Mouse (Mus musculus) heart, embryonic 12.5 days (tissue): ENCODE results near the gene Itk. TPM values are rescaled to one million over a fixed set of nuclear protein-coding genes. Genes with fewer than 3 reads are reported as not detected.
A peak's percentile ranks its signal among the peaks of the same experiment; 100 is the strongest.
"Not testable (repeated sequence)": the region's sequence is repeated elsewhere in the genome, so short reads cannot be mapped to it uniquely, and the experiment has no call there.

ENCODE experiments used
- ATAC-seq: fragments of 200-750 bp; cut with Nextera tagmentation; 2 replicates; pipeline ENCODE4 v1.8.0; 2017; ENCODE audit warnings: moderate TSS enrichment, moderate library complexity; ENCODE audit not compliant: insufficient number of reproducible peaks, low FRiP score
- H3K27ac ChIP-seq: fragments of 300-500 bp; sonication (generic); 2 replicates; pipeline ENCODE4 v1.5.1; 2016; ENCODE audit warnings: mild to moderate bottlenecking, moderate library complexity; ENCODE audit not compliant: poor library complexity, severe bottlenecking
- H3K27me3 ChIP-seq: fragments of 300-500 bp; sonication (generic); replicated peaks from 2 replicates; pipeline ENCODE4 v1.6.1; 2016; ENCODE audit warnings: mild to moderate bottlenecking, moderate library complexity
- H3K36me3 ChIP-seq: fragments of 300-500 bp; sonication (generic); 2 replicates; pipeline ENCODE4 v1.6.1; 2016; ENCODE audit warnings: mild to moderate bottlenecking, moderate library complexity
- H3K4me1 ChIP-seq: fragments of 300-500 bp; sonication (generic); replicated peaks from 2 replicates; pipeline ENCODE4 v1.6.1; 2016; ENCODE audit warnings: mild to moderate bottlenecking
- H3K4me2 ChIP-seq: fragments of 300-500 bp; sonication (generic); 2 replicates; pipeline ENCODE4 v1.6.1; 2016; ENCODE audit warnings: mild to moderate bottlenecking, moderate library complexity
- H3K4me3 ChIP-seq: fragments of 300-500 bp; sonication (generic); 2 replicates; pipeline ENCODE4 v1.5.1; 2016; ENCODE audit warnings: mild to moderate bottlenecking
- H3K9ac ChIP-seq: fragments of 300-500 bp; sonication (generic); 2 replicates; pipeline ENCODE4 v1.6.1; 2016; ENCODE audit warnings: mild to moderate bottlenecking, moderate library complexity
- H3K9me3 ChIP-seq: fragments of 300-500 bp; sonication (generic); replicated peaks from 2 replicates; pipeline ENCODE4 v1.6.1; 2016; ENCODE audit warnings: mild to moderate bottlenecking, moderate library complexity
- WGBS: fragments of 180-500 bp; shearing (Covaris S2); methylation state at CpG from one replicate; pipeline ENCODE4 v1.1.7; 2016; 5-methylcytosine and 5-hydroxymethylcytosine counted together
- polyA plus RNA-seq: library from polyadenylated mRNA; unstranded; fragments of >200 nt; fragmentation: Nextera tagmentation; extraction: Ambion mirVana; gene quantifications from 2 replicates; pipeline ENCODE4 v1.2.1, GENCODE M21; 2016

Gene Itk
- polyA plus RNA-seq, result not detected in 2 replicates

- H3K27ac ChIP-seq, result no peak within 1 kb of the TSS
- H3K36me3 ChIP-seq, result no peaks in the 10 kb centered on the region
- no peak within 1 kb of the TSS for H3K4me3 ChIP-seq
- no peak for ATAC-seq
- no peaks in the 10 kb centered on the region for H3K27me3 ChIP-seq
- no peaks in the 10 kb centered on the region for H3K9me3 ChIP-seq
- H3K4me1 ChIP-seq, result no peaks in the 10 kb centered on the region
- WGBS, result 76% methylated on average over 13 of the region's 13 CpGs
- H3K9ac ChIP-seq, result no peak within 1 kb of the TSS
- H3K4me2 ChIP-seq, result no peak within 1 kb of the TSS
Observed at GRCm38 (mm10) chr11:46389336-46390117, at the start of gene Itk. Gene Itk (minus strand): TSS chr11:46389515.

DNA sequence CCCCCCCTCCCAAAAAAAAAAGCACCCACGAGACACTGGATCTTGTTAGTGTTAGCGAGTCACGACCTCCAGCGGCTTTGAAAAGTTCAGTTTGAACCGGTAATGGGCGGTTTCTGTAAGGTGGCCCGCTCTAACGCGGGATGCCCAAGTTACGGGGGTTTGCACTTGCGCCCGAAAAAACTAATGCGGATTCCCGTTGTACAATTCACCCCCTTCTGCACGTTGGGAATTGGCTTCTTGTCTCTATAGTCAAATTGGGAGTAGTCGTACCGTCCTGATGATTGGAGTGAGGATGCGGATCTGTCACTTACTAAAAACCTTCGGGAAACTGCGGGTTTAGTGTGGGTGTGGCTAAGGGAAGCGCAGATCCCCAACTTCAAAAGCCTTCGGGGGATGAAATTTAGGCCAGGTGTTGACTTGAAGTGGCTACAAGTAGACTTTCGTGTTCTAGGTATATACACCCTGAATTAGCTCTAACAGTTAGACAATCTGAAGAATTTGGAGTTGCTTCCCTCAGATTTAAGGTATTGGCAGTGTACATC is 48.2 kb upstream of the Itk start:
- Histone ChIP-seq H3K4me3 (peak overlapping the region; percentile 93), H3K36me3 (peaks cover 16% of the 10 kb centered on the region), H3K27ac (peak overlapping the region; percentile 95), H3K9me3 (no peaks in the 10 kb centered on the region), H3K4me1 (peaks cover 5% of the 10 kb centered on the region), H3K9ac (peak overlapping the region; percentile 97), H3K27me3 (no peaks in the 10 kb centered on the region), H3K4me2 (peak overlapping the region; percentile 89)
- no peak; the same call in 1 of the 2 replicates for ATAC-seq
- WGBS, result 1% methylated on average over 23 of the region's 23 CpGs

- under 1% methylated on average over 59 of the region's 59 CpGs for WGBS
- ATAC-seq, result peak; percentile 97
- Histone ChIP-seq H3K4me1 (peaks cover 5% of the 10 kb centered on the region), H3K9me3 (no peaks in the 10 kb centered on the region), H3K4me2 (peak within 1 kb of the TSS; percentile 89), H3K27ac (peak within 1 kb of the TSS; percentile 95), H3K27me3 (no peaks in the 10 kb centered on the region), H3K4me3 (peak within 1 kb of the TSS; percentile 93), H3K36me3 (peaks cover 16% of the 10 kb centered on the region), H3K9ac (peak within 1 kb of the TSS; percentile 97)
Observed at GRCm38 (mm10) chr11:46436760-46437458, 47.6 kb upstream of the Itk start, which contains the start of gene Med7. Gene Med7 (plus strand): TSS chr11:46436925.

GRCm38 (mm10) chr11:46435363-46435762 is 46.0 kb upstream of the Itk start:
- H3K4me3 ChIP-seq, result no peak overlapping the region
- H3K27ac ChIP-seq, result no peak overlapping the region
- ATAC-seq, result no peak

GRCm38 (mm10) chr11:46431129-46431528 is 41.8 kb upstream of the Itk start:
- peak; percentile 59; the same call in 1 of the 2 replicates for ATAC-seq
- 18% methylated on average over 3 of the region's 3 CpGs for WGBS
- Histone ChIP-seq H3K9ac (no peak overlapping the region), H3K27ac (no peak overlapping the region), H3K4me2 (no peak overlapping the region), H3K27me3 (no peaks in the 10 kb centered on the region), H3K36me3 (no peaks in the 10 kb centered on the region), H3K4me3 (no peak overlapping the region), H3K4me1 (peaks cover 2% of the 10 kb centered on the region), H3K9me3 (no peaks in the 10 kb centered on the region)

More at GRCm38 (mm10) chr11:46435363-46435762, 46.0 kb upstream of the Itk start:
- Histone ChIP-seq H3K36me3 (peaks cover 9% of the 10 kb centered on the region), H3K9ac (no peak overlapping the region), H3K4me2 (no peak overlapping the region), H3K4me1 (peaks cover 5% of the 10 kb centered on the region), H3K9me3 (no peaks in the 10 kb centered on the region), H3K27me3 (no peaks in the 10 kb centered on the region)

GRCm38 (mm10) chr11:46430123-46430522 is 40.8 kb upstream of the Itk start:
- no peak overlapping the region for H3K9ac ChIP-seq
- H3K4me1 ChIP-seq, result no peaks in the 10 kb centered on the region
- WGBS, result 76% methylated on average over 2 of the region's 2 CpGs
- H3K9me3 ChIP-seq, result no peaks in the 10 kb centered on the region
- no peaks in the 10 kb centered on the region for H3K36me3 ChIP-seq
- H3K4me3 ChIP-seq, result no peak overlapping the region
- no peak overlapping the region for H3K27ac ChIP-seq
- H3K27me3 ChIP-seq, result no peaks in the 10 kb centered on the region
- ATAC-seq, result no peak
- no peak overlapping the region for H3K4me2 ChIP-seq

- not testable (repeated sequence) for H3K4me2 ChIP-seq, H3K9me3 ChIP-seq, H3K36me3 ChIP-seq, H3K27me3 ChIP-seq, H3K27ac ChIP-seq, H3K4me3 ChIP-seq, ATAC-seq, H3K9ac ChIP-seq, H3K4me1 ChIP-seq
- 53% methylated on average over 4 of the region's 4 CpGs for WGBS
Observed at GRCm38 (mm10) chr11:46428131-46428530, 38.8 kb upstream of the Itk start.

DNA sequence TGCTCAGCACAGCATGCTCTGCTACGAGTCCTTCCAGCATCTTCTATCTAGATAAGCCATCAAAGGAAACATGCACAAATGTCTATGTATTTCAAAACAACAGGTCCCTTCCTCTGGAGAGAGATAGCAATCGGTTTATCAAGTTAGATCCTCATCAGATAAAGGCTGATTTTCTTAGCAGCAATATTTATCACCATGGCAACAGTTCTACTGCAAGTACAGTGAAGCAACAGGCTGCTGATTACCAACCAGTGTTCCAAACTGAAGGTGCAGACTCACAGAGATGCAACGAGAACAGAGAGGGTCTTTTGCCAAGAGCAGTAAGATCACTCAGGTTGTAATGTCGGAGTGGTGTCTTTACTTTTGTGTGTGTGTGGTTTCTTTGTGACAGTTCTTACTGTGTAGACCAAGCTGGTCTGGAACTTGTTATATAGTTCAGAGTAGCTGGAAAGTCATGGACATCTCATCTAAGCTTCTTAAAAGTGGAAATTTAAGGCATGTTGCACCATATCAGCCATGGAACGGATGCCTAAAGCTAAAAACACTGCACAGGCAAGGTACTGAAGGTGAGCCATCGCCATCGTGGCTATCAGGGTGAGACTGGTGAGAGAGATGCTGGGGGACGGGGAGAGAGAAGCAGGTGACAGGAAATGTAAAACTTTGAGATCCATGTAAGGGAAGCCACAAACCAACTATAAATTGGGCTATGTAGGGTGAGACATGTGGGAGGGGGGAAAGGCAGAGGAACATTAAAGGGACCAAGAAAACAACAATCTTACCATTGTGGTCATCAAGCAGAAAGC is 32.0 kb upstream of the Itk start:
- 69% methylated on average over 8 of the region's 8 CpGs for WGBS
- Histone ChIP-seq H3K27me3 (no peaks in the 10 kb centered on the region), H3K36me3 (no peaks in the 10 kb centered on the region), H3K9ac (no peak overlapping the region), H3K4me3 (no peak overlapping the region), H3K9me3 (no peaks in the 10 kb centered on the region), H3K27ac (no peak overlapping the region), H3K4me1 (no peaks in the 10 kb centered on the region), H3K4me2 (no peak overlapping the region)
- ATAC-seq, result no peak

GRCm38 (mm10) chr11:46418860-46419259 is 29.5 kb upstream of the Itk start:
- Histone ChIP-seq H3K9ac (no peak overlapping the region), H3K27ac (no peak overlapping the region), H3K36me3 (no peaks in the 10 kb centered on the region), H3K4me3 (no peak overlapping the region), H3K4me2 (no peak overlapping the region), H3K27me3 (no peaks in the 10 kb centered on the region), H3K4me1 (no peaks in the 10 kb centered on the region), H3K9me3 (no peaks in the 10 kb centered on the region)
- WGBS, result 83% methylated on average over 5 of the region's 5 CpGs
- no peak for ATAC-seq

- Histone ChIP-seq H3K9ac (no peak overlapping the region), H3K4me3 (no peak overlapping the region), H3K9me3 (no peaks in the 10 kb centered on the region), H3K4me1 (no peaks in the 10 kb centered on the region), H3K36me3 (no peaks in the 10 kb centered on the region), H3K27ac (no peak overlapping the region), H3K4me2 (no peak overlapping the region), H3K27me3 (no peaks in the 10 kb centered on the region)
- 65% methylated on average over 1 of the region's 1 CpGs for WGBS
- no peak for ATAC-seq
Observed at GRCm38 (mm10) chr11:46418438-46418837, 29.1 kb upstream of the Itk start.
